Mouse (Mus musculus) kidney, adult 10 weeks (tissue): ENCODE measurements around the gene Gm6685. TPM values are rescaled to one million over a fixed set of nuclear protein-coding genes. Genes with fewer than 3 reads are reported as not detected.

ENCODE experiments used
- polyA plus RNA-seq: library from polyadenylated mRNA; stranded (reverse); fragments of 350-450 nt; fragmentation: Illumina TruSeq; extraction: RNeasy Lipid Tissue Mini Kit (QIAGEN cat#74804); gene quantifications from one replicate; pipeline ENCODE4 v1.2.3, GENCODE M21; 2014; ENCODE audit warnings: low read depth, low replicate concordance

The Gm6685 gene
- polyA plus RNA-seq = not detected

GRCm38 (mm10) chr11:28339224-28340150 is at the start of gene Gm6685:
Gene Gm6685, minus strand, starts transcription at chr11:28339867.

Other genes starting within 250 kb of the Gm6685 start
- 2.4 TPM for gene Ccdc85a, start 244.5 kb upstream of the Gm6685 start, polyA plus RNA-seq